In genomic region chr9:20636790-20637189, GRCm38 (mm10) we compare ENCODE assay signal across 1 mouse cellular context.
TF ChIP-seq lines count a peak whose summit lies in the region.

No protein-coding gene starts in this region.

TF ChIP-seq in MEL, 35 proteins besides CTCF, POLR2A, EP300 and RAD21:
- TF ChIP-seq ZNF384 (IDR thresholded peaks at IDR 0.05; ENCODE audit: low read depth, low read length) (no peak), POLR2AphosphoS5 (IDR thresholded peaks at IDR 0.05; ENCODE audit: borderline replicate concordance, low read depth, low read length) (0 out of 2 replicates have a peak, but pooled peaks have one; percentile 71), POLR2AphosphoS2 (IDR thresholded peaks at IDR 0.05; ENCODE audit: low read length) (peak; percentile 80)
